Mouse (Mus musculus) heart, adult 2 months (tissue): ENCODE measurements around the gene Gm13889.

Experiments
- CTCF ChIP-seq: fragments of 200-600 bp; IDR thresholded peaks from 2 replicates; pipeline ENCODE4 v1.8.1; 2022; ENCODE audit warnings: antibody characterized with exemption, mild to moderate bottlenecking, moderate library complexity
- EP300 ChIP-seq: fragments of 200-500 bp; IDR thresholded peaks from 2 replicates; pipeline ENCODE4 v1.6.1; 2011; ENCODE audit warnings: low read depth, low read length, control low read depth; ENCODE audit not compliant: insufficient read depth
- POLR2A ChIP-seq: fragments of 200-500 bp; IDR thresholded peaks from 2 replicates; pipeline ENCODE4 v1.6.1; 2011; ENCODE audit warnings: mild to moderate bottlenecking, low read depth, low read length, control low read depth; ENCODE audit not compliant: insufficient read depth

DNA sequence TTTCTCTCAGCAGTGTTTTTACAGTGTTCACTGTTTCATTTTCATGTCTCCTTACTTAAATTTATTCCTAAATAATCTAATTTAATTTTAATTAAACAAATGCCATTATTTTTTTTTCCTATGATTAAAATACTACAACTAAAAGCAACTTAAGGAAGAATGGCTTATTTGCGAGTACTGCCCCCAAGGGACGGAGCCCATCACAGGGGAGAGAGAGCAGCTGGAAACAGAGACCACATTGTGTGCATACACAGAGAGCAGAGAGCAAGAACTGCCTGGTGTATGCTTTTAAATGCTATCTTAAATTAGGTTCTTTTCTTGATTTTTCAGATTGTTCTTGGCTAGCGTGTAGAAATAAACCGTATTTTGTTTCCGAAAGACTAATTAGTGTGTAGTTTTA is 10.0 kb downstream of the Gm13889 start:
- TF ChIP-seq CTCF, result no peak
- no peak for TF ChIP-seq EP300
- TF ChIP-seq POLR2A, result no peak
